Mouse (Mus musculus): ENCODE data around the gene Tab1. TPM values are rescaled to one million over a fixed set of nuclear protein-coding genes. Genes with fewer than 3 reads are reported as not detected.
A peak's percentile ranks its signal among the peaks of the same experiment; 100 is the strongest.

Gene Tab1
- total RNA-seq, 2 experiments from 2014 or later = 6.0 to 15.7 TPM

- ATAC-seq (replicated peaks; ENCODE audit: poor library complexity) = no peak
These were observed 28.3 kb downstream of the Tab1 start for GRCm38 (mm10) chr15:80161199-80161598.

- no peak for ATAC-seq (replicated peaks; ENCODE audit: poor library complexity)
These were observed 29.6 kb downstream of the Tab1 start for GRCm38 (mm10) chr15:80162401-80162964.

- ATAC-seq (replicated peaks; ENCODE audit: poor library complexity) = no peak
These were observed 30.3 kb downstream of the Tab1 start for GRCm38 (mm10) chr15:80163274-80163673.

- no peak for ATAC-seq (replicated peaks; ENCODE audit: poor library complexity)
These were observed 30.8 kb downstream of the Tab1 start for GRCm38 (mm10) chr15:80163716-80164115.

- no peak for ATAC-seq (replicated peaks; ENCODE audit: poor library complexity)
These were observed 32.5 kb downstream of the Tab1 start for GRCm38 (mm10) chr15:80165396-80165795.

GRCm38 (mm10) chr15:80169484-80169883 is 36.6 kb downstream of the Tab1 start:
- ATAC-seq (replicated peaks; ENCODE audit: poor library complexity) = no peak

GRCm38 (mm10) chr15:80170357-80170756 is 37.4 kb downstream of the Tab1 start:
- no peak for ATAC-seq (replicated peaks; ENCODE audit: poor library complexity)

- ATAC-seq (replicated peaks; ENCODE audit: poor library complexity) = no peak
These were observed 38.4 kb downstream of the Tab1 start for GRCm38 (mm10) chr15:80171286-80171685.

GRCm38 (mm10) chr15:80171791-80172190 is 38.9 kb downstream of the Tab1 start:
- no peak for ATAC-seq (replicated peaks; ENCODE audit: poor library complexity)

- no peak for ATAC-seq (replicated peaks; ENCODE audit: poor library complexity)
These were observed 40.3 kb downstream of the Tab1 start, which contains the start of gene Mgat3 for GRCm38 (mm10) chr15:80173001-80173771. TSS of gene Mgat3 (plus strand) at chr15:80173721.

- ATAC-seq (replicated peaks; ENCODE audit: poor library complexity) = no peak
These were observed 41.1 kb downstream of the Tab1 start for GRCm38 (mm10) chr15:80173781-80174597.

GRCm38 (mm10) chr15:80174598-80174875 is 41.6 kb downstream of the Tab1 start:
- no peak for ATAC-seq (replicated peaks; ENCODE audit: poor library complexity)

- no peak for ATAC-seq (replicated peaks; ENCODE audit: poor library complexity)
These were observed 42.4 kb downstream of the Tab1 start for GRCm38 (mm10) chr15:80175316-80175715.

GRCm38 (mm10) chr15:80175756-80176155 is 42.8 kb downstream of the Tab1 start:
- no peak for ATAC-seq (replicated peaks; ENCODE audit: poor library complexity)

- no peak for ATAC-seq (replicated peaks; ENCODE audit: poor library complexity)
These were observed 48.6 kb downstream of the Tab1 start for GRCm38 (mm10) chr15:80181561-80181960.

- peak; percentile 72 for ATAC-seq (replicated peaks; ENCODE audit: poor library complexity)
These were observed 49.3 kb downstream of the Tab1 start for GRCm38 (mm10) chr15:80182072-80182700.

- no peak for ATAC-seq (replicated peaks; ENCODE audit: poor library complexity)
These were observed 56.0 kb downstream of the Tab1 start for GRCm38 (mm10) chr15:80188927-80189326.

GRCm38 (mm10) chr15:80190075-80190474 is 57.1 kb downstream of the Tab1 start:
- ATAC-seq (replicated peaks; ENCODE audit: poor library complexity) = no peak

- no peak for ATAC-seq (replicated peaks; ENCODE audit: poor library complexity)
These were observed 58.8 kb downstream of the Tab1 start for GRCm38 (mm10) chr15:80191585-80192245.

GRCm38 (mm10) chr15:80192246-80192585 is 59.3 kb downstream of the Tab1 start:
- no peak for ATAC-seq (replicated peaks; ENCODE audit: poor library complexity)

GRCm38 (mm10) chr15:80192847-80193246 is 59.9 kb downstream of the Tab1 start:
- ATAC-seq (replicated peaks; ENCODE audit: poor library complexity) = no peak
